Mouse (Mus musculus) embryonic facial prominence, embryonic 10.5 days (tissue): ENCODE measurements around the gene Tek. TPM values are rescaled to one million over a fixed set of nuclear protein-coding genes. Genes with fewer than 3 reads are reported as not detected.

ENCODE experiments used
- DNase-seq: peaks from one replicate; pipeline ENCODE4 v3.0.0-alpha.2; 2017; ENCODE audit warnings: low spot score
- H3K27ac ChIP-seq: fragments of 300-500 bp; sonication (generic); replicated peaks from 2 replicates; pipeline ENCODE4 v1.5.1; 2016; ENCODE audit warnings: mild to moderate bottlenecking
- H3K27me3 ChIP-seq: fragments of 300-500 bp; sonication (generic); replicated peaks from 2 replicates; pipeline ENCODE4 v1.6.1; 2016; ENCODE audit warnings: low read depth, mild to moderate bottlenecking; ENCODE audit not compliant: poor library complexity, severe bottlenecking
- H3K36me3 ChIP-seq: fragments of 300-500 bp; sonication (generic); replicated peaks from 2 replicates; pipeline ENCODE4 v1.6.1; 2016; ENCODE audit warnings: mild to moderate bottlenecking, moderate library complexity
- H3K4me1 ChIP-seq: fragments of 300-500 bp; sonication (generic); 2 replicates; pipeline ENCODE4 v1.6.1; 2016
- H3K4me3 ChIP-seq: fragments of 300-500 bp; sonication (generic); 2 replicates; pipeline ENCODE4 v1.5.1; 2016; ENCODE audit warnings: mild to moderate bottlenecking, moderate library complexity
- H3K9me3 ChIP-seq: fragments of 300-500 bp; sonication (generic); 2 replicates; pipeline ENCODE4 v1.6.1; 2016; ENCODE audit warnings: mild to moderate bottlenecking
- WGBS: fragments of 180-500 bp; shearing (Covaris S2); methylation state at CpG from one replicate; pipeline ENCODE4 v1.1.7; 2016; 5-methylcytosine and 5-hydroxymethylcytosine counted together
- polyA plus RNA-seq: library from polyadenylated mRNA; unstranded; fragments of >200 nt; fragmentation: Nextera tagmentation; extraction: Ambion mirVana; gene quantifications from 2 replicates; pipeline ENCODE4 v1.2.1, GENCODE M21; 2016

The Tek gene
- polyA plus RNA-seq, 1 experiment from 2014 or later, result 9.4 TPM

DNA sequence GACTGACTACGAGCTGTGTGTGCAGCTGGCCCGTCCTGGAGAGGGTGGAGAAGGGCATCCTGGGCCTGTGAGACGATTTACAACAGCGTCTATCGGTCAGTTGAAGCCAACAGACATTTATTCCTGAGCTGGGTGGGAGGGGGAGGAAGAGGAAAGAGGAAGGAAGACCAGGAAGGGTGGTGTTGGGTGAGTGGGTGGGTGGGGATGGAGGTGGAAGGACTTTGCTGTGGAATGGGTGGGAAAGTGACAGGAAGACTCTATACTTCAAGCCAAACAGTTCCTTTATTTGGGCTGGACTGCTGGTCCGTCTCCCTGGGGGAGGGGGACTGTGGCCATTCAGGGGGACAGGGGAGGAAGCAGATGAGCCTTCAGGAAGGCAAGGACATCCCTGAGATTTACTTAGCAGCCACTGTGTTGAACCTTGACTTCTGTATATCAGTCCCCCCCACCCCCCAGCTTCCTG, 90.9 kb downstream of the Tek start:
- H3K36me3 ChIP-seq, result no peaks in the 10 kb centered on the region
- H3K9me3 ChIP-seq, result no peaks in the 10 kb centered on the region
- no peaks in the 10 kb centered on the region for H3K4me1 ChIP-seq
- WGBS, result 71% methylated on average over 6 of the region's 6 CpGs
- no peak overlapping the region for H3K27ac ChIP-seq
- no peaks in the 10 kb centered on the region for H3K27me3 ChIP-seq
- DNase-seq, result no peak
- H3K4me3 ChIP-seq, result no peak overlapping the region

DNA sequence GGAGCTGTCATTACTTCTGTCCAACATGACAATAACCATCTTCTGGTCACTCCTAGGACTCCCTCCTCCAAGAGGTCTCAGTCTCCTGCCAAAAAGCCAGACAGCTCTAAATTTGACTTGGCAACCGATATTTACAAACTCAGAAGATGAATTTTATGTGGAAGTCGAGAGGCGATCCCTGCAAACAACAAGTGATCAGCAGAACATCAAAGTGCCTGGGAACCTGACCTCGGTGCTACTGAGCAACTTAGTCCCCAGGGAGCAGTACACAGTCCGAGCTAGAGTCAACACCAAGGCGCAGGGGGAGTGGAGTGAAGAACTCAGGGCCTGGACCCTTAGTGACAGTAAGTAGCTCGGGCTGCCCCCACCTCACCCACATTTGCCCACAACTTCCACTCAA, 98.0 kb downstream of the Tek start:
- DNase-seq, result no peak

GRCm38 (mm10) chr4:94853301-94853700, 114.2 kb downstream of the Tek start:
- H3K27ac ChIP-seq, result no peak overlapping the region
- no peaks in the 10 kb centered on the region for H3K36me3 ChIP-seq
- H3K4me3 ChIP-seq, result no peak overlapping the region
- WGBS, result 92% methylated on average over 7 of the region's 7 CpGs
- DNase-seq, result no peak
- H3K9me3 ChIP-seq, result no peaks in the 10 kb centered on the region
- H3K27me3 ChIP-seq, result no peaks in the 10 kb centered on the region
- no peaks in the 10 kb centered on the region for H3K4me1 ChIP-seq

More for the DNA sequence above, 98.0 kb downstream of the Tek start:
- Histone ChIP-seq H3K9me3 (no peaks in the 10 kb centered on the region), H3K27ac (no peak overlapping the region), H3K36me3 (no peaks in the 10 kb centered on the region), H3K4me3 (no peak overlapping the region), H3K4me1 (no peaks in the 10 kb centered on the region), H3K27me3 (no peaks in the 10 kb centered on the region)
- 80% methylated on average over 7 of the region's 7 CpGs for WGBS

DNA sequence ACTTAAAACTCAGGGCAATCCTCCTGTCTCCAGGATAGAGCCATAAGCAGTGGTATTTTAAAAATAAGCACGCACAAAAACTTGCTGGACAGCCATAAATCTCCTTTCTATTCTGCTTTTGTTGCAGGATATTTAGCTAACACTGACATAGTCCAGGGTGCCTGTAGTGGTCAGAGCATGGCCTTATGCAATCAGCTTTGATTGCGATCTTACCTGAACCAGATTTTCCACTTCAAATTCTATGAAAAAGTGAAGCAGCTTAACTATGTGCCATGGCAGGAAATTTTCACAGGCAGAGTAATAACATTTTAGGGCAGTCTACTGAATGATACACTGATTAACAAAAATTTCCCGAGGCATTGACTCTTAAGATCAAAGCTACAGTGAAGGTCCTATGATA, 115.2 kb downstream of the Tek start:
- no peak for DNase-seq
- H3K36me3 ChIP-seq, result no peaks in the 10 kb centered on the region
- no peaks in the 10 kb centered on the region for H3K4me1 ChIP-seq
- H3K27ac ChIP-seq, result no peak overlapping the region
- H3K27me3 ChIP-seq, result no peaks in the 10 kb centered on the region
- H3K4me3 ChIP-seq, result no peak overlapping the region
- H3K9me3 ChIP-seq, result no peaks in the 10 kb centered on the region
- 85% methylated on average over 3 of the region's 3 CpGs for WGBS

- H3K27me3 ChIP-seq, result no peaks in the 10 kb centered on the region
- no peak for DNase-seq
- no peaks in the 10 kb centered on the region for H3K9me3 ChIP-seq
- 83% methylated on average over 3 of the region's 3 CpGs for WGBS
- H3K27ac ChIP-seq, result no peak overlapping the region
- no peaks in the 10 kb centered on the region for H3K36me3 ChIP-seq
- H3K4me3 ChIP-seq, result no peak overlapping the region
- no peaks in the 10 kb centered on the region for H3K4me1 ChIP-seq
These were observed 116.1 kb downstream of the Tek start for GRCm38 (mm10) chr4:94855201-94855600.

DNA sequence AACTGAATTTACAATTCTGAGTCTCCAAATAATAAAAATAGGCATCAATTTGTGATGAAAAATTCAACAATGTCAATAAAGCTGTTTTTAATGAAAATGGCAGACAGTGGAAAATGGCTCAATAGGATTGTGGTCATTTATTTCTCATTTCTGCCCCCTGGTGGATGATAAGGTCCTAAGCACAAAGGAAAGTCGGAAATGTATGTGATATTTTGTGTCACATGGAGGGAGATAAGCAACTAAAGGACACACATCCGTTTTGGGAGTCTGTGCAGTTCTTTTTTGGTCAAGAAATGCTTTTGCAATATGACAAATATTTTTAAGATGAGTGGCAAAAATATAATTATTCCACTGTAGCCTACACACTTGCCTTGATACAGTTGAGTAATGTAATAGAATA, 161.7 kb downstream of the Tek start:
- Histone ChIP-seq H3K27ac (no peak overlapping the region), H3K27me3 (no peaks in the 10 kb centered on the region), H3K4me1 (no peaks in the 10 kb centered on the region), H3K36me3 (no peaks in the 10 kb centered on the region), H3K4me3 (no peak overlapping the region), H3K9me3 (no peaks in the 10 kb centered on the region)
- DNase-seq, result no peak
- 31% methylated on average over 2 of the region's 2 CpGs for WGBS

DNA sequence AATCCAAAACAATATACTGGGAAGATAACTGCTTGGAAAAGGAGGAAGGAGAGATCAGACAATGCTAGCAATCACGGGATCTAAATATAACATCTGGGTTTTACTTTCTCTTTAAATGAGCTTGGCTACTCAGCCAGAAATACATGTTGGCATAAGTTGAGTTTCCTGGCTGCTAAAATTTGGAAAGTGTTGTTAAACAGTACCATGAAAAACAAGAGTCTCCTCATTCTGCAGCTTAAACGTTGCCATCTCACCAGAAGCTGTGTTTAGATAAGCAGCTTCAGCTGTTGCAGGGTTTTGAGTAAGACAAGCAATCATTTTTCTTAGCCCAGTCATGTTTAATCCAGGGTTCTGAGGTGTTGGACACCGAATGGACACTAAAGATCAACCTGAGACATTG, 162.7 kb downstream of the Tek start:
- H3K27me3 ChIP-seq, result no peaks in the 10 kb centered on the region
- 80% methylated on average over 3 of the region's 3 CpGs for WGBS
- no peaks in the 10 kb centered on the region for H3K36me3 ChIP-seq
- H3K4me1 ChIP-seq, result no peaks in the 10 kb centered on the region
- no peak overlapping the region for H3K27ac ChIP-seq
- no peak for DNase-seq
- H3K4me3 ChIP-seq, result no peak overlapping the region
- H3K9me3 ChIP-seq, result no peaks in the 10 kb centered on the region

Other genes starting within 250 kb of the Tek start
- gene Gm10306, start 182.7 kb upstream of the Tek start, polyA plus RNA-seq, result 0.43 TPM in 1 of 2 replicates, not detected in the other
- gene Caap1, start 182.5 kb upstream of the Tek start, polyA plus RNA-seq, result 23.6 and 24.6 TPM in 2 replicates
- 93.6 and 97.3 TPM in 2 replicates for gene Plaa, start 136.0 kb upstream of the Tek start, polyA plus RNA-seq
- 49.2 and 56.5 TPM in 2 replicates for gene Ift74, start 124.8 kb upstream of the Tek start, polyA plus RNA-seq
- 0.94 and 1.0 TPM in 2 replicates for gene Lrrc19, start 89.1 kb upstream of the Tek start, polyA plus RNA-seq
- 0.17 TPM in 1 of 2 replicates, not detected in the other for gene Eqtn, start 189.6 kb downstream of the Tek start, polyA plus RNA-seq
- 29.2 and 32.9 TPM in 2 replicates for gene Mysm1, start 239.8 kb downstream of the Tek start, polyA plus RNA-seq